Mouse (Mus musculus) testis, adult 2 months (tissue): ENCODE measurements around the gene Hist1h2ae.

Experiments
- CTCF ChIP-seq: fragments of 200-500 bp; IDR thresholded peaks from 2 replicates; pipeline ENCODE4 v1.5.1; 2012; ENCODE audit warnings: low read depth, mild to moderate bottlenecking, inconsistent platforms, low read length, moderate library complexity; ENCODE audit not compliant: control insufficient read depth, insufficient read depth, insufficient replicate concordance
- POLR2A ChIP-seq: fragments of 200-500 bp; IDR thresholded peaks from 2 replicates; pipeline ENCODE4 v1.6.1; 2012; ENCODE audit warnings: low read depth, mild to moderate bottlenecking, inconsistent platforms, low read length, moderate library complexity; ENCODE audit not compliant: control insufficient read depth

DNA sequence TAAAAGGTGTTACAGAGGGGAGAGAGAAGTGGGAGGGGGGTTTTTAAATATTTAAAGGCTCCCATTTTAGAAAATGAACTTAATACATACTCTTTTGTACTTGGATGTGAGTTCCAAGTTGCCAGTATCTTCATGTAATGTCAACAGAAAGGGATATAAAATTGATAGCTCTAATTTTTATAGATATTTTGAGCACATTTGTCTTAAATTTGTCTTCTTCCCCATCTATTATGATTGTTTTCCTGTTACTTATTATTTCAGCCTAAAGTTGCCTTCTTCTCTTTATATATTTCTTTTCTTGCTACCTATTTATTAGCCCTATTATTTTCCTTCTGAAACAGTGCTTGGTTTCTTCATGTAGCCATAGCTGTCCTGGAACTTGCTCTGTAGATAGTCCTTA is 18.1 kb downstream of the Hist1h2ae start, which contains the start of gene Hist1h1d:
- TF ChIP-seq CTCF (no peak), POLR2A (no peak)
